Mouse (Mus musculus): ENCODE results near the gene Serinc5. TPM values are rescaled to one million over a fixed set of nuclear protein-coding genes. Genes with fewer than 3 reads are reported as not detected.

Serinc5 gene
- polyA plus RNA-seq, 1 experiment from 2014 or later, result 10.6 TPM

DNA sequence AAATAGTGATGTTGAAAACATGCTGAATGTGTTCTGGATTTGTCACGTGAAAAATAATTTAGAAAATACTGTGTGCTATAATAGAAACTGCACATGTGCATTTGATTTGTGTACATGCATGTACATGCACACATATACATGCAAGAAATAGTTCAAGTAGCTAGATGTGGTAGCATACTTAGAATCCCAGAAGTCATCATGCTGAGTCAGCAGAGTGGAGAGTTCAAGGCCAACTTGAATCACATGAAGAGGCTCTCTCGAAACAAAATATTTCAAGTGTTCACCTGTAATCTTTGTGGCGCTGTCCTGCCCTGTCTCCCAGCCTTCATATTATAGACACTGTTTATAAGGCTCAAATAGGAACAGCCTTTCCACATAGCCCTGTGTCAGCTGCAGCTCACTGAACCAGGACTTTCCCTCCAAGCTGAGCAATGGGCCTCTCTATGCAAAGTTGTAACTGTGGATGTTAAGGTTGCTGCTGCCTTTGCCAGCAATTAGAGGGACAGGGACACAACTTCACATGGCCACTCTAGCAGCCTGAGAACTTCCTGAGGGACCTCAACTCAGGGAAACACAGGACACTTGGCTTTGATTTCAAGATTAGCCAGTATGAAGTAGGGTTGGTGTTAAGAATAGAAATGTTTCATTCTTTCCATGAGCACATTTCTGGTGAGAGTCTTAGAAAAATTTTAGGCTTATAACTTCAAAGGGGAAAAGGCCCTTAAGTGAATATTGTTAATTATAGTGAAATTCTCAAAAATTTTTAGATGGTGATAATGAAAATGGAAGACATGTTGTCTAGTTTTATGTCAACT lies 107.2 kb downstream of the Serinc5 start:
- peak; percentile 6 for DNase-seq (ENCODE audit: low spot score)
- Histone ChIP-seq H3K27ac (replicated peaks) (no peak overlapping the region), H3K4me3 (no peak overlapping the region), H3K27me3 (ENCODE audit: low read depth, poor library complexity, severe bottlenecking) (no peaks in the 10 kb centered on the region), H3K4me1 (no peaks in the 10 kb centered on the region), H3K9me3 (replicated peaks) (no peaks in the 10 kb centered on the region), H3K36me3 (no peaks in the 10 kb centered on the region)
- WGBS, result 93% methylated on average over 3 of the region's 3 CpGs

DNA sequence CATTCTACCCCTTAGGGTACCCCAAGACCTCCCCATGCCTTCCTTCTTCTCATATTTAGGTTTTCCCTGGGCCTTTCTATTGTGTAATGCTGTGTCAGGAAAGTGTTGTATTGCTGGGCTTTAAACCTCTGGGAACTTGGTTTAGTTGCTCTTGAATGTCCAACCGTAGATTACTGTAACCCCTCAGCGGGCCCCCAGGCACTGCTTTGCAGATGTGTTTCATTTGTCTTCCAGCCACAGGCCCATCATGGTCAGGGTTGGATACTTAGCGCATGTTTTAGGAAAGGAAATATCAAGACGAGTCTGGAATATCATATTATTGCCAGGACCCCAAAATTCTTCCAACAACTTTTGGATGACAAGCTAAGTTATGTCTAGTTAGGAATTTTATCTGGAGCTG lies 110.1 kb downstream of the Serinc5 start:
- Histone ChIP-seq H3K4me3 (no peak overlapping the region), H3K4me1 (no peaks in the 10 kb centered on the region), H3K27me3 (ENCODE audit: low read depth, poor library complexity, severe bottlenecking) (no peaks in the 10 kb centered on the region), H3K9me3 (replicated peaks) (no peaks in the 10 kb centered on the region), H3K36me3 (no peaks in the 10 kb centered on the region), H3K27ac (replicated peaks) (no peak overlapping the region)
- DNase-seq (ENCODE audit: low spot score), result peak; percentile 8
- WGBS, result 90% methylated on average over 4 of the region's 4 CpGs

DNA sequence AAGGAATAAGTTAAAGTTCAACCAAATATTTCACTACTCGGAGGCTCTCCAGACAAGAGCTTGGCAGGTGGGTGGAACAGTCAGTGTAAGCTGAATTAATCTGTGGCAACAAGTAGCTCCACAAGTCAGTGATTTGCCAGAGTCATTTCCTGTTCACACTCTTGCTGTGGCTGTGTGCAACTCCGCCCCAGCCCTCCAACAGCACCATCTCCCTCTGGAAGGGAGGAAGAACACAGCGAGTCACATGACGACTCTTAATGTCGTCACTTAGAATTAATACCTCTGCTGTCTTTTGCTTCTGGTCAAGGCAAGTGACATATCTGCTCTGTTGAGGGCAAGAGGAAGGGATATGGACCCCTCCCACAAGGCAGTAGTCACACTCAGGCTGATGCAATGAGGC lies 111.5 kb downstream of the Serinc5 start:
- Histone ChIP-seq H3K27ac (replicated peaks) (no peak overlapping the region), H3K27me3 (ENCODE audit: low read depth, poor library complexity, severe bottlenecking) (no peaks in the 10 kb centered on the region), H3K4me1 (no peaks in the 10 kb centered on the region), H3K36me3 (no peaks in the 10 kb centered on the region), H3K4me3 (no peak overlapping the region), H3K9me3 (replicated peaks) (no peaks in the 10 kb centered on the region)
- DNase-seq (ENCODE audit: low spot score), result peak; percentile 7
- 86% methylated on average over 5 of the region's 5 CpGs for WGBS

DNA sequence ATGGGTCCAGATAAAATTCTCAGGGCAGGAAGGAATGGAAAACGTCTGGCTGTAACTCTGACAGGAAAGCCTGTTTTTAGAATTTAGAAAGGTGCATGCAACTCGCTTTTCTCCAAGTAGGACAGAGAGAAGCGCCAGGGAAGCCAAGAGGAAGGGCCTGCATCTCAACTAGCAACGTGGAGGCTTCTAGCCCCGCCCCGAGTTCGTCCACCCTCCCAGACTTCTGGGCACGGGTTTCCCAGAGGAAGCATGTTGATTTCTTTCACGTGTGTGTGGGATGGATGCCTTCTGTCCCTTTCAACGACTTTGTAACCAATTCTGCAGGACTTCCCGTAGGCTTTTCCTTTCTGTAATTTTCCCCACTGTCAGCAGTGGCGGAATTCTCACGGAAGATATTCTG lies 118.9 kb downstream of the Serinc5 start:
- DNase-seq (ENCODE audit: low spot score), result peak; percentile 7
- H3K27ac ChIP-seq (replicated peaks), result no peak overlapping the region
- H3K4me3 ChIP-seq, result no peak overlapping the region
- no peaks in the 10 kb centered on the region for H3K27me3 ChIP-seq (ENCODE audit: low read depth, poor library complexity, severe bottlenecking)
- H3K9me3 ChIP-seq (replicated peaks), result no peaks in the 10 kb centered on the region
- H3K4me1 ChIP-seq, result peaks cover 4% of the 10 kb centered on the region; the same call in 1 of the 2 replicates
- H3K36me3 ChIP-seq, result no peaks in the 10 kb centered on the region
- 78% methylated on average over 13 of the region's 13 CpGs for WGBS

DNA sequence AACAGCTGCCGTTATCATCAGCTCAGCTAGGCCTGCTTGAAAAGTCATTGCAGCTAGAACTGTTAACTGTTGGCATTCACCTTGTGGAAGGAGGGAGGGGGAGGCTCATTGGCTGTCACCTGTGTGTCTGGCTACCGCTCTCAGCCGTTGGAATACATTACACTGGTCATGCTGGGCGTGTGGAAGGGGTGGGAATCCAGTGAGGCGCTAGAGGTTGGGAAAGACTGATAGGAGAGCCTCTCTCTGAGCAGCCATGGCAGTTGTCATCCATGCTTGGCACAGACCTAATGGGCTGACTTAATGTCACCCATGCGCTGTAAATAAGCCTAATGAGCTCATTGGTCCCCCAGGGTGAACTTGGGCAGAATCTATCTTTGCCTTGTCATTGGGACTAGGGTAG lies 120.9 kb downstream of the Serinc5 start:
- no peak overlapping the region for H3K4me3 ChIP-seq
- H3K36me3 ChIP-seq, result no peaks in the 10 kb centered on the region
- H3K9me3 ChIP-seq (replicated peaks), result no peaks in the 10 kb centered on the region
- H3K27ac ChIP-seq (replicated peaks), result no peak overlapping the region
- no peaks in the 10 kb centered on the region for H3K27me3 ChIP-seq (ENCODE audit: low read depth, poor library complexity, severe bottlenecking)
- WGBS, result 83% methylated on average over 6 of the region's 6 CpGs
- no peak for DNase-seq (ENCODE audit: low spot score)
- peaks cover 11% of the 10 kb centered on the region for H3K4me1 ChIP-seq

DNA sequence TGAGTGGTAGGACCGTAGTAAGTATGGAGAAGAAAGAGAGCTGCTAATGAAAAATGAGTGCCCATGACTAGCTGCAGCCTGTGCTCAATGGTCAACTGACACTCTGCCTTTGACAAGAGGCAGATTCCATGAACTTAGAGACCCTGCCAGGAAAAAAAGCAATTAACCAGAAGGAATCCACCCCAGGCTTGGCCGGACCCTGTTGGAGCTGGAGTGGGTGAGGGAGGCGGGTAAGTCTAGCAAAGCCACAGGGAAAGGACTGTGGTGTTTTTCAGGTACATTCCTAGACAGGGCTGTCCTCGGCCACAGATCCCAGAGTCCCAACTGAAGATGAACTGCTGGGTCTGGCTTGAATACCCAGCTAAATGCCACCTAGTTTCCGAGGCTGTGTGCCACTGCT lies 121.9 kb downstream of the Serinc5 start:
- H3K27ac ChIP-seq (replicated peaks), result no peak overlapping the region
- H3K36me3 ChIP-seq, result no peaks in the 10 kb centered on the region
- no peak overlapping the region for H3K4me3 ChIP-seq
- peaks cover 16% of the 10 kb centered on the region for H3K4me1 ChIP-seq
- H3K27me3 ChIP-seq (ENCODE audit: low read depth, poor library complexity, severe bottlenecking), result no peaks in the 10 kb centered on the region
- no peak for DNase-seq (ENCODE audit: low spot score)
- WGBS, result 84% methylated on average over 5 of the region's 5 CpGs
- no peaks in the 10 kb centered on the region for H3K9me3 ChIP-seq (replicated peaks)

DNA sequence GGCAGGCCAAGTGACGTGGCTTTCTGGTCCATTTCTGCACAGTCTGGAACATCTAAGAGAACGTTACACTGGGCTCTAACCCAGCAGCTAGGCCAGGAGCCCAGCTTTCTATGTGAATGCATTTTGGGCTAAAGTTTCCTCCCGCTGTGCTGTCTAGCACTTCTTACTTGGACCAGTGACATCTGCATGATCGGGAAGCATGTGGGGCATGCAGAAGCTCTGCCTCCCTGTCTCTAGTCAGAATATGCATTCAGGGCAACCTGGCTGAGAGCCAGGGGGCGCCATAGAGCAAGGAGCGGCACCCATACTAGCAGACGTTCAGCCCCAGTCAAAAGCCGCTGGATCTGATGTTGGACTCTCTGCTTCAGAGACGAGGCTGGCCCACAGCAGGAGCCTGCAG lies 122.4 kb downstream of the Serinc5 start:
- Histone ChIP-seq H3K27ac (replicated peaks) (no peak overlapping the region), H3K27me3 (ENCODE audit: low read depth, poor library complexity, severe bottlenecking) (no peaks in the 10 kb centered on the region), H3K36me3 (no peaks in the 10 kb centered on the region), H3K4me1 (peaks cover 16% of the 10 kb centered on the region), H3K4me3 (no peak overlapping the region), H3K9me3 (replicated peaks) (no peaks in the 10 kb centered on the region)
- peak; percentile 48 for DNase-seq (ENCODE audit: low spot score)
- WGBS, result 43% methylated on average over 9 of the region's 9 CpGs

DNA sequence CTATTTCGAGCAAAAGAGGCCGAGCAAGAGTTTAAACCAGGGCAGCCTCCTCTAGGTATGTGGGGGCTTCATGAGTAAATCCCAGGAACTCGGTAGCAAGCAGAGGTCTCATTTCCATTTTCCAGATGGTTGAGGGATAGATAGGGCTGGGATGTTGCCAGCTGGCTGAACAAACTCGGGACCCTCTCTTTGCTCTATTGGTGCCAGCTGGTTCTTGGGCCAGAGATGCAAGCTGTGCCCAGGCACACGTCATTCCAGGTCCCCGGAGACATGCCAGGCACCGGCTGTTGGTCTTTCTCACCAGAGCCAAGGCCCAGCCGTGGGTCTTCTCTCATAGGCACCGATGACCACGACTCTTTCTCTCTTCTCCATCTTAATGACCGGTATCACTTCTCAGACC lies 122.8 kb downstream of the Serinc5 start:
- 86% methylated on average over 11 of the region's 11 CpGs for WGBS
- DNase-seq (ENCODE audit: low spot score), result no peak
- H3K4me1 ChIP-seq, result peaks cover 16% of the 10 kb centered on the region
- H3K27me3 ChIP-seq (ENCODE audit: low read depth, poor library complexity, severe bottlenecking), result no peaks in the 10 kb centered on the region
- no peak overlapping the region for H3K27ac ChIP-seq (replicated peaks)
- no peak overlapping the region for H3K4me3 ChIP-seq
- H3K9me3 ChIP-seq (replicated peaks), result no peaks in the 10 kb centered on the region
- no peaks in the 10 kb centered on the region for H3K36me3 ChIP-seq

DNA sequence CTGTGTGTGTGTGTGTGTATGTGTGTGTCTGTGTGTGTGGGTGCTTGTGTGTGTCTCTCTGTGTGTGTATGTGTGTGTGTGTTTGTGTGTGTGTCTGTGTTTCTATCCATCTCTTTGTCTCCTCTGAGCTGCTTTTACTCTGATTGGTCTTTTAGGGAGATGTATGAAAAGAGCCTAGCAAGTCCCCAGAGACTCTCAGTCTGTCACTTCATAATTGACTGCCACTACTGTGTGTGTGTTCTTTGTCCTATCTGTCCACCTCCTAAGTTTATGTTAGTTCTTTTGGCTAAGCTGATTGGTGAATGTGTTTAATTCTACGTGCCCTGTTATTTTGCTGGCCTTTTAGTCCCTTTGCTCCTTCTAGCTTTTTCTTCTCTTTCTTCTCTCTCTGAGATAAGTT lies 124.8 kb downstream of the Serinc5 start:
- DNase-seq (ENCODE audit: low spot score), result peak; percentile 6
- no peaks in the 10 kb centered on the region for H3K36me3 ChIP-seq
- no peaks in the 10 kb centered on the region for H3K27me3 ChIP-seq (ENCODE audit: low read depth, poor library complexity, severe bottlenecking)
- 81% methylated on average over 1 of the region's 1 CpGs for WGBS
- H3K27ac ChIP-seq (replicated peaks), result no peak overlapping the region
- H3K4me1 ChIP-seq, result peaks cover 21% of the 10 kb centered on the region
- no peaks in the 10 kb centered on the region for H3K9me3 ChIP-seq (replicated peaks)
- H3K4me3 ChIP-seq, result no peak overlapping the region

DNA sequence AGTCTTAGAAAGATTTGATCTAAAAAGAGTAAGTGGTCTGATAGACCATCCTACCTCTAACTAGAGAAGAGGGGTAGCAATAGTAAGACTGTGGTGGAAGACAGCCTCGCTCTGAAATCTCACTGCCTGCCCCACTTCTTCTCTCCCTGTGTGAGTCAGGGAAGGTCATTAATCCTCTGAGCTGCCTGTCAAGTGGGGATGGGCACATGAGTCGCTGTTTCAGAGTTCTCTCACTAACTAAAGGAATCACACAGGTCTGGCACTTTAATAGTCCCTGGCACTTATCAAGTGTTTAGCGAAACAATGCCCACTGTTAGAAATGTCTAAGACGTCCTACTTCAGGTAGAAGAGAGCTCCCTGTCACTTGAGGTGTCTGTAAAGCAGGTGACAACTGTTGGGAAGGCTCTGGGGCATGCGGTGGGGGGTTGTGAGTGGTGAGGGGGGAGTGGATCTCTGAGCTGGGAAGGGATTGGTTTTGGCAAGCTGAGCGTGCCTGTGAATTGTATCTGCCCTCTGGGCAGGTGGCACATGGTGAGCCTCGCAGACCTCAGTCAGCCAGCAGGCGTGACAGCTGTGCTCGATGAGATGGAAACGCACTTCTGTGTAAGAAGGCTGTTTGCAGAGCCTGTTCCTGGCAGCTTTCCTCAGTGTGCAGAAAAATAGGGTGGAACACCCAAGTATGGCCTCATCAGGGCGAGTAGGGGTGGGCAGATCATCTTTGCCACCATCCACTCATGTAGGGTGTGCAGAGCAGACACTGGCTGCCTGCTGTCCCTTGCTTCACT lies 125.8 kb downstream of the Serinc5 start:
- 71% methylated on average over 11 of the region's 11 CpGs for WGBS

DNA sequence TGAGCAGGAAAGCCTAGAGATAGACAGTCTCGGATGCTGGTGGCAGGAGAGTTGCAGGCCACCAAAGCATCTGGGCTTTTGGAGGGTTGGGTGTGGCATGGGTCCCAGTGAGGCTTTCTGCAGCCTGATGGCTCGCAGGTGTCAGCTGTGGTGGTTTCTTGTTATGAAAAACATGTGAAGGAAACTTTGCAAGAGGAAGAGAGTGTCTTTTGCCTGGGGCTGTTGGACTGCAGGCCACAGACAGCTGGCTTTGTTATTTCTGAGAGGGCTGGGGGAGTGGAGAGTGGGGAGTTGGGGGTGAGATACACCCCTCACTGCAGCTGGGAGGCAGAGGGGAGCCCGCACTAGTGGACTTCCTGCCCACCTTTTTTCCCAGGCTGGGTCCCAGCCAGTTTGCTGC lies 127.9 kb downstream of the Serinc5 start:
- DNase-seq (ENCODE audit: low spot score), result peak; percentile 6
- H3K4me3 ChIP-seq, result no peak overlapping the region
- H3K27me3 ChIP-seq (ENCODE audit: low read depth, poor library complexity, severe bottlenecking), result no peaks in the 10 kb centered on the region
- no peaks in the 10 kb centered on the region for H3K9me3 ChIP-seq (replicated peaks)
- 85% methylated on average over 3 of the region's 3 CpGs for WGBS
- H3K36me3 ChIP-seq, result no peaks in the 10 kb centered on the region
- H3K4me1 ChIP-seq, result peaks cover 17% of the 10 kb centered on the region
- no peak overlapping the region for H3K27ac ChIP-seq (replicated peaks)

More for the DNA sequence above, 125.8 kb downstream of the Serinc5 start:
- Histone ChIP-seq H3K9me3 (replicated peaks) (no peaks in the 10 kb centered on the region), H3K4me3 (no peak overlapping the region), H3K27ac (replicated peaks) (peak overlapping the region; percentile 57), H3K27me3 (ENCODE audit: low read depth, poor library complexity, severe bottlenecking) (no peaks in the 10 kb centered on the region), H3K4me1 (peaks cover 21% of the 10 kb centered on the region), H3K36me3 (no peaks in the 10 kb centered on the region)
- DNase-seq (ENCODE audit: low spot score), result peak; percentile 14

DNA sequence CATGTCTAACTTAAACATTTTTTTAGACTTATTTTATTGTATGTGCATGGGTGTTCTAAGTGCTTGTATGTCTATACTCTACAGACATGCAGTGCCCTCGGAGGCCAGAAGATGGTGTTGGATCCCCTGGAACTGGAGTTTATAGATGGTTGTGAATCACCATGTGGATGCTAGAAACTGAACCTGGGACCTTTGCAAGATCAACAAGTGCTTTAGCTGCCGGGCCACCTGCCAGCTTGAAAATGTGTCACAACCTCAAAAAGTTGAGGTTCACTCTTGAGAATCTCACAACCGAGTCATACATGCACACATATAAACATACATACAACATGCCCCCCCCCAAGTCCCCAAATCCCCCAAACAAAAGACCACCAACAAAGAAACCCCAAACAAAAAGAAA lies 129.0 kb downstream of the Serinc5 start:
- Histone ChIP-seq H3K4me3 (no peak overlapping the region), H3K9me3 (replicated peaks) (no peaks in the 10 kb centered on the region), H3K36me3 (no peaks in the 10 kb centered on the region), H3K27ac (replicated peaks) (no peak overlapping the region), H3K27me3 (ENCODE audit: low read depth, poor library complexity, severe bottlenecking) (no peaks in the 10 kb centered on the region), H3K4me1 (peaks cover 17% of the 10 kb centered on the region)
- peak; percentile 8 for DNase-seq (ENCODE audit: low spot score)
- WGBS, result 93% methylated on average over 3 of the region's 3 CpGs

DNA sequence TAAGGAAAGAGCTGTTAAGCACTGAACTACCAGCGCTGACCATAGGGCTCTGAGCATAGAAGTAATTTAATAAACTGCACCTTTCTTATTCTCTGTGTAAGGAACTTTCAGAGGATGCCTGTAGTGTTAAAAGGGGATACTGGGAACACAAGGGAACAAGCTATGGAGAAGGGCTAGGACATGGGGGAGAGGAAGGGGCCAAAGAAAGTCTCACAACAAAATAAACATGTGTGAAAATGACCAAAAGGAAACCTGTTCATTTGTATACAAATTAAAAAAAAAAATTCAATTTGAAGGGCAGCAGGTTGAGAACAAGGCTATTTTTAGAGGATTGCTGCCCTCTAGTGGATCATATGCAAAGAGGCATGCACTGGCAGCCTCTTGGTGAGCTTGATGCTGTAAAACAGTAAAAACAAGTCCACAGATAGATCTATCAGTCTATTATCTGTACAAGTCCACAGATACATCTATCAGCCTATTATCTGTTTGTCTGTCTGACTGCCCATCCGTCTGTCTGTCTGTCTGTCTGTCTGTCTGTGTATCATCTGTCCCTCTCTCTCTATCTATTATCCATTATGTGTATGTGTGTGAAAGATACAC lies 129.9 kb downstream of the Serinc5 start:
- DNase-seq (ENCODE audit: low spot score), result peak; percentile 34
- H3K27ac ChIP-seq (replicated peaks), result no peak overlapping the region

More for the DNA sequence above, 129.9 kb downstream of the Serinc5 start:
- 12% methylated on average over 2 of the region's 2 CpGs for WGBS
- no peaks in the 10 kb centered on the region for H3K27me3 ChIP-seq (ENCODE audit: low read depth, poor library complexity, severe bottlenecking)
- H3K9me3 ChIP-seq (replicated peaks), result no peaks in the 10 kb centered on the region
- peaks cover 17% of the 10 kb centered on the region for H3K4me1 ChIP-seq
- no peak overlapping the region for H3K4me3 ChIP-seq
- no peaks in the 10 kb centered on the region for H3K36me3 ChIP-seq
